Mouse (Mus musculus) neural tube, embryonic 14.5 days (tissue): ENCODE measurements at regions not wholly inside any gene's neighbourhood (a gene's known extent, or its start where the extent isn't known, plus 50 kb on each side); places are given as distances from the start of the nearest gene placed in this dataset.

Source experiments
- ATAC-seq: fragments of 200-750 bp; cut with Nextera tagmentation; 2 replicates; pipeline ENCODE4 v1.8.0; 2017; ENCODE audit warnings: low read depth, mild to moderate bottlenecking, moderate TSS enrichment, moderate library complexity
- H3K27ac ChIP-seq: fragments of 300-500 bp; sonication (generic); 2 replicates; pipeline ENCODE4 v1.5.1; 2014; ENCODE audit warnings: low read depth, mild to moderate bottlenecking, control low read depth, low read length, moderate library complexity, mixed read lengths
- H3K27me3 ChIP-seq: fragments of 300-500 bp; sonication (generic); 2 replicates; pipeline ENCODE4 v1.6.1; 2014; ENCODE audit warnings: low read length; ENCODE audit not compliant: control insufficient read depth, insufficient read depth
- H3K36me3 ChIP-seq: fragments of 300-500 bp; sonication (generic); 2 replicates; pipeline ENCODE4 v1.6.1; 2014; ENCODE audit warnings: low read length, mixed read lengths; ENCODE audit not compliant: control insufficient read depth, insufficient read depth
- H3K4me1 ChIP-seq: fragments of 300-500 bp; sonication (generic); 2 replicates; pipeline ENCODE4 v1.6.1; 2014; ENCODE audit warnings: low read length; ENCODE audit not compliant: control insufficient read depth, insufficient read depth
- H3K4me2 ChIP-seq: fragments of 300-500 bp; sonication (generic); 2 replicates; pipeline ENCODE4 v1.6.1; 2014; ENCODE audit warnings: mild to moderate bottlenecking, low read depth, low read length, control low read depth
- H3K4me3 ChIP-seq: fragments of 300-500 bp; sonication (generic); 2 replicates; pipeline ENCODE4 v1.5.1; 2014; ENCODE audit warnings: low read depth, low read length, control low read depth, mixed read lengths
- H3K9ac ChIP-seq: fragments of 300-500 bp; sonication (generic); replicated peaks from 2 replicates; pipeline ENCODE4 v1.6.1; 2014; ENCODE audit warnings: low read depth, mild to moderate bottlenecking, control low read depth, low read length, mixed read lengths
- H3K9me3 ChIP-seq: fragments of 300-500 bp; sonication (generic); 2 replicates; pipeline ENCODE4 v1.6.1; 2016; ENCODE audit warnings: low read length; ENCODE audit not compliant: control insufficient read depth
- WGBS: fragments of 180-500 bp; shearing (Covaris S2); extraction: QIAGEN DNeasy Blood & Tissue Kit; methylation state at CpG from one replicate; pipeline ENCODE4 v1.1.7; 2014; 5-methylcytosine and 5-hydroxymethylcytosine counted together

DNA sequence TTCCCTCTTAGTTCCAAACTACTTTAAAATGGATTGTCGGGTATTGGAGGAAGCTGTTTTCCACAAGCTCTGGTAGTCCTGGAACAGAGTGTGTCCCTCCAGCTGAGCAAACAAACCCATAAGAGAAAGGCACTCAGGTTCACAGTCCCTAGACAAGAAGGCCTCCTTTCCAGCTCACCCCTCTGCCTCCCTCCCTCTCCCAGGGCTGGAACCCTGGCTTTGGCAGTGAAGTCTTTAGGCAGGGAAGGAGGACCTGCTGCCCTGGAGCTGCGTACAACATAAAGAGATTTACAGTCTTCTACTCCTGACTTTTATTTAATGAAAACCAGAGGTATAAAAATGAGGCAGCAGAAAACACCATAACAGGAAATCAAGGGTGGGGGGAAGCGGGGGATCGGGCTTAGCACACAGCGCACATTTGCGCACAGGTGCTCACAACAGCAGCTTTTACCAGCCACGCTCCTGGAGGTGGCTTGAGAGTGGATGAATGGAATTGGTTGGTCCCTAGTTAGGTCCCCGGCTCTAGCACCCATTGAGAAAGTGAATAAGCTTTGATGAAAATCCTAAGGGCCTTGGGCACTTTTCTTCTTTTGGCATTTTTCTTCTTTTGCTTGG, 143.0 kb upstream of the Gmds start:
- H3K9me3 ChIP-seq, result no peaks in the 10 kb centered on the region
- no peaks in the 10 kb centered on the region for H3K4me1 ChIP-seq
- WGBS, result 82% methylated on average over 8 of the region's 8 CpGs
- no peak overlapping the region for H3K4me3 ChIP-seq
- no peaks in the 10 kb centered on the region for H3K27me3 ChIP-seq
- H3K9ac ChIP-seq, result no peak overlapping the region
- no peak overlapping the region for H3K27ac ChIP-seq
- H3K36me3 ChIP-seq, result no peaks in the 10 kb centered on the region
- H3K4me2 ChIP-seq, result no peak overlapping the region
- no peak for ATAC-seq

- Histone ChIP-seq H3K9me3 (no peaks in the 10 kb centered on the region), H3K27me3 (no peaks in the 10 kb centered on the region), H3K4me3 (no peak overlapping the region), H3K4me2 (no peak overlapping the region), H3K27ac (no peak overlapping the region), H3K36me3 (no peaks in the 10 kb centered on the region), H3K4me1 (no peaks in the 10 kb centered on the region), H3K9ac (no peak overlapping the region)
- ATAC-seq, result no peak
- WGBS, result 69% methylated on average over 4 of the region's 4 CpGs
Observed at GRCm38 (mm10) chr13:32480029-32480428, 141.5 kb upstream of the Gmds start.

DNA sequence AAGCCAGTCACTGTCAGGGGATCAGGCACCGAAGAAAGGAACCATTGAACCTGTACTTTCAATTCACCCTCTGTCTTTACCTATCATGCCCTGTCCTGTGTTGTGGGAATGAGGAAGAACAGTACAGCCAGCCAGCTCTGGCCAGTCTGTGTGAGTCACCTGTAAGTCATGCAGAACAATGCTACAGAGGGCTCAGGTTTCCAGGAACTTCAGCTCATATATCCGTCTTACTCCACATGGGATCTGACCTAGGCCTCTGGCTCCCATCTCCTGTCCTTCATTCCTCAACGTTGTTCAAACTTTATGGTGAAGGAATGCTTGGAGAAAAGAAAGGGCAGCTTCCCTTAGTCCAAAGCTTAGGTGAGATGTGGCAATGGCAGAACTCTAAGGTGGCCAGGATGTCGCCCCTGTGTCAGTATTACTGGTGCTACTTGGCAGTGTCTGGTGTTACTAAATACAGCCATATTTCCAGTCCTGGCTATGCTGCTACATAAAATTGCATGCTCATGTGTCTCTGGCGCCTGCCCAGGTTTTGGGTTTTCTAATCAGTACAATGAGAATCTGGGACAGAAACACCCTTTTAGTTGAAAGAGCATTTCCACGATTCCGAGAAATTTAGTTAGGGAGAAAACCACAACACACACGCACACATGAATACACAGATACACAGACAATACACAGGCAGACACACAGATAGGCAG, 140.7 kb upstream of the Gmds start:
- Histone ChIP-seq H3K27ac (no peak overlapping the region), H3K27me3 (no peaks in the 10 kb centered on the region), H3K9me3 (no peaks in the 10 kb centered on the region), H3K4me1 (no peaks in the 10 kb centered on the region), H3K4me3 (no peak overlapping the region), H3K9ac (no peak overlapping the region), H3K36me3 (no peaks in the 10 kb centered on the region), H3K4me2 (no peak overlapping the region)
- no peak for ATAC-seq
- WGBS, result 88% methylated on average over 8 of the region's 8 CpGs

DNA sequence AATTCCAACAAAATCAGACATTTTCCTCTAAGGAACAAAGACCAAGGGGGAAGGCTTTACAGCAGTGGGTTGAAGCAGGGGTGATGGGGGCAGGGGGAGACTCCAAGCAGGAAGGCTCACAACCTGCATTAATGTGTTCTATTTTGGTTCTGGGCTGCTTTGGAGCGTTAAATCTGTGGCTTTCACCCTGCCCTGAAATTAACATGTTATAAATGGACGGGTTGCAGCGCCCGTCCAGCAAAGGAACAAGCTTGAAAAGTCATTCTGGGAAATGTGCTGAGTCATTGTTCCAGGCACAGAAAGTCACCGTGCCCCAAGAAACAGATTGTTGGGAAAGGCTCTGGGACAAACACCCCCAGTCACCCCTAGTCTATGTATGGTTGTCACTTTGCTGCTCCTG, 127.2 kb upstream of the Gmds start:
- Histone ChIP-seq H3K27ac (no peak overlapping the region), H3K9ac (no peak overlapping the region), H3K27me3 (no peaks in the 10 kb centered on the region), H3K4me3 (no peak overlapping the region), H3K4me1 (no peaks in the 10 kb centered on the region), H3K4me2 (no peak overlapping the region), H3K9me3 (no peaks in the 10 kb centered on the region), H3K36me3 (no peaks in the 10 kb centered on the region)
- no peak for ATAC-seq
- WGBS, result 16% methylated on average over 5 of the region's 5 CpGs

DNA sequence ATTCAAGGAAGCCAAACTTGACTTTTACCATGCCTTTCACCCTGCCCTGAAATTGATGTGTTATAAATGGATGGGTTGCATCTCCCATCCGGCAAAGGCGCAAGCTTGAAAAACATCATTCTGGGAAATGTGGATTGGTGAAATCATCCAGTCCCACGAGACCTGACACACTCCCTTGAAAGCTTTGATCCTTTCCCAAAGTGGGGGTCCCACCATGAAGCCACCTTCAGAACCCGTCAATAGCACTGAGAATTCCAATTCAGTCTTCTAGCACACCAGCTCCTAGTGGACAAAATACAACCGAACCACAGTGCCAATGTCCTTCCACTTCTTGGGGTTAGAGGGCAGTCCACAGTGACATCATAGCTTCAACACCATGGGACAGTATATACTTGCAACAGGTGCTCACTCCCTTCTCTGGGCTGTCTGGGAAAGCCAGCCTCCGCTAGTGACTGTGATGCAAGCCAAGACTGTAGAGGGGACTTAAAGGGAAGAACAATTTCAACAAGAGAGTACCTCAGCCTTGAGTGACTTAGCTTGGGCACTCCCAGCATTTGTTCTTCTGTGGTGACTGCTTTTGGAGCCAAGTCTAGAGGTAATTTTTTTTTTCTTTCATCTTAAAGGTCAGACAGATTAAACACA, 126.6 kb upstream of the Gmds start:
- Histone ChIP-seq H3K27ac (no peak overlapping the region), H3K4me3 (no peak overlapping the region), H3K9ac (no peak overlapping the region), H3K27me3 (no peaks in the 10 kb centered on the region), H3K4me1 (no peaks in the 10 kb centered on the region), H3K4me2 (no peak overlapping the region), H3K9me3 (no peaks in the 10 kb centered on the region), H3K36me3 (no peaks in the 10 kb centered on the region)
- WGBS, result 92% methylated on average over 6 of the region's 6 CpGs
- ATAC-seq, result no peak

GRCm38 (mm10) chr13:32454419-32455146, 116.0 kb upstream of the Gmds start:
- 83% methylated on average over 11 of the region's 11 CpGs for WGBS
- Histone ChIP-seq H3K4me3 (no peak overlapping the region), H3K4me2 (no peak overlapping the region), H3K27ac (no peak overlapping the region), H3K9me3 (no peaks in the 10 kb centered on the region), H3K27me3 (no peaks in the 10 kb centered on the region), H3K4me1 (no peaks in the 10 kb centered on the region), H3K36me3 (no peaks in the 10 kb centered on the region), H3K9ac (no peak overlapping the region)
- no peak for ATAC-seq

DNA sequence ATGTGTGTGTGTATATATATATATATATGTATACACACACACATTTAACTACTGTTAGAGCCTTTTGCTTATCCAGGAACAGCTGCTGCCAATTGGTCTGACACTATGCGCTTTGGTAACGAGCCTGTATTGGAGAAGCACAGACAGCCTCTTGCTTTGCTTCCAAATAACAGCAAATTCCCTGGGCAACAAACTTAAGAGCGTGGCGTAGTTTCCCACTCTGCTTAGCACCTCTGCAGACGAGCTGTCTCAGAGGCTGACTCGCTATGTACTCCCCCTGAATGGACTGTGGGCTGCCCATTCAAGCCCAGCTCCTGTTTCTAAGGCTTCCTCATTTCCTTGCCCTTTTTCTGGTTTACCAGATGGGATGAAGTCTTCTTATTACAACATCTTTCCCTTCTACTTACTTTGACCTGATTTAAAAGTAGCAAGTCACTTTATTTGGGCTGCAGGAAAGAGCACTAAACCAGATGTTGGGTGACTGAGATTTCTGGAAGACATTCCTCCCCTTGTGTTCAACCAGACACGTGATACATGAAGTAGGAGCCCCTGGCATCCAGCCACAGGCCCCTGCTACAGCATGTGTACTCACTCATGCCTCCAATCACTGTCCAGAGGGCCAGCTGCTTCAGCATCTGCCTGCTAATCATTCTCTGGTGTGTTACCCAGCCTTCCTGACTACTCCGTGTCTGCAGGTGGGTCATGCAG, 111.3 kb upstream of the Gmds start:
- no peak for ATAC-seq
- no peak overlapping the region for H3K9ac ChIP-seq
- no peaks in the 10 kb centered on the region for H3K27me3 ChIP-seq
- H3K4me1 ChIP-seq, result no peaks in the 10 kb centered on the region
- H3K9me3 ChIP-seq, result no peaks in the 10 kb centered on the region
- H3K36me3 ChIP-seq, result no peaks in the 10 kb centered on the region
- H3K4me3 ChIP-seq, result no peak overlapping the region
- H3K4me2 ChIP-seq, result no peak overlapping the region
- 80% methylated on average over 8 of the region's 8 CpGs for WGBS
- no peak overlapping the region for H3K27ac ChIP-seq

- no peaks in the 10 kb centered on the region for H3K36me3 ChIP-seq
- 75% methylated on average over 3 of the region's 3 CpGs for WGBS
- H3K4me2 ChIP-seq, result no peak overlapping the region
- H3K4me1 ChIP-seq, result no peaks in the 10 kb centered on the region
- no peak overlapping the region for H3K4me3 ChIP-seq
- H3K27me3 ChIP-seq, result no peaks in the 10 kb centered on the region
- no peaks in the 10 kb centered on the region for H3K9me3 ChIP-seq
- ATAC-seq, result no peak
- H3K9ac ChIP-seq, result no peak overlapping the region
- no peak overlapping the region for H3K27ac ChIP-seq
Observed at GRCm38 (mm10) chr13:32444531-32444930, 106.0 kb upstream of the Gmds start.
